Mouse (Mus musculus) embryonic facial prominence, embryonic 14.5 days (tissue): ENCODE measurements at regions not wholly inside any gene's neighbourhood (a gene's known extent, or its start where the extent isn't known, plus 50 kb on each side); places are given as distances from the start of the nearest gene placed in this dataset.

Experiments used
- ATAC-seq: fragments of 200-750 bp; cut with Nextera tagmentation; 2 replicates; pipeline ENCODE4 v1.8.0; 2017; ENCODE audit warnings: low read depth, moderate number of reproducible peaks, moderate TSS enrichment
- DNase-seq: peaks from one replicate; pipeline ENCODE4 v3.0.0-alpha.2; 2015; ENCODE audit warnings: low spot score
- H3K27ac ChIP-seq: fragments of 300-500 bp; sonication (generic); replicated peaks from 2 replicates; pipeline ENCODE4 v1.5.1; 2014; ENCODE audit warnings: low read depth, mild to moderate bottlenecking, low read length, moderate library complexity
- H3K27me3 ChIP-seq: fragments of 300-500 bp; sonication (generic); replicated peaks from 2 replicates; pipeline ENCODE4 v1.6.1; 2014; ENCODE audit warnings: low read length; ENCODE audit not compliant: control insufficient read depth, insufficient read depth
- H3K36me3 ChIP-seq: fragments of 300-500 bp; sonication (generic); 2 replicates; pipeline ENCODE4 v1.6.1; 2014; ENCODE audit warnings: low read length, mixed read lengths; ENCODE audit not compliant: control insufficient read depth, insufficient read depth
- H3K4me1 ChIP-seq: fragments of 300-500 bp; sonication (generic); 2 replicates; pipeline ENCODE4 v1.6.1; 2014; ENCODE audit warnings: antibody characterized with exemption, low read length; ENCODE audit not compliant: control insufficient read depth, insufficient read depth
- H3K4me2 ChIP-seq: fragments of 300-500 bp; sonication (generic); 2 replicates; pipeline ENCODE4 v1.6.1; 2014; ENCODE audit warnings: low read depth, mild to moderate bottlenecking, low read length, moderate library complexity, mixed read lengths
- H3K4me3 ChIP-seq: fragments of 300-500 bp; sonication (generic); 2 replicates; pipeline ENCODE4 v1.5.1; 2014; ENCODE audit warnings: low read depth, mild to moderate bottlenecking, low read length
- H3K9ac ChIP-seq: fragments of 300-500 bp; sonication (generic); 2 replicates; pipeline ENCODE4 v1.6.1; 2014; ENCODE audit warnings: low read depth, mild to moderate bottlenecking, low read length, moderate library complexity, mixed read lengths
- H3K9me3 ChIP-seq: fragments of 300-500 bp; sonication (generic); 2 replicates; pipeline ENCODE4 v1.6.1; 2016; ENCODE audit warnings: low read length; ENCODE audit not compliant: control insufficient read depth
- WGBS: fragments of 180-500 bp; shearing (Covaris S2); extraction: QIAGEN DNeasy Blood & Tissue Kit; methylation state at CpG from one replicate; pipeline ENCODE4 v1.1.7; 2014; 5-methylcytosine and 5-hydroxymethylcytosine counted together

GRCm38 (mm10) chr2:107552569-107552968, 262.1 kb downstream of the Kcna4 start:
- no peak overlapping the region for H3K4me3 ChIP-seq
- DNase-seq = no peak
- no peaks in the 10 kb centered on the region for H3K36me3 ChIP-seq
- no peaks in the 10 kb centered on the region for H3K27me3 ChIP-seq
- H3K27ac ChIP-seq = no peak overlapping the region
- no peaks in the 10 kb centered on the region for H3K4me1 ChIP-seq
- no peak overlapping the region for H3K9ac ChIP-seq
- no peak for ATAC-seq
- 68% methylated on average over 1 of the region's 1 CpGs for WGBS
- no peaks in the 10 kb centered on the region for H3K9me3 ChIP-seq
- no peak overlapping the region for H3K4me2 ChIP-seq

- Histone ChIP-seq H3K4me3 (no peak overlapping the region), H3K9ac (no peak overlapping the region), H3K27ac (no peak overlapping the region), H3K9me3 (no peaks in the 10 kb centered on the region), H3K36me3 (no peaks in the 10 kb centered on the region), H3K4me1 (no peaks in the 10 kb centered on the region), H3K27me3 (no peaks in the 10 kb centered on the region), H3K4me2 (no peak overlapping the region)
- ATAC-seq = no peak
- no peak for DNase-seq
- 74% methylated on average over 3 of the region's 3 CpGs for WGBS
These were observed 265.8 kb downstream of the Kcna4 start for GRCm38 (mm10) chr2:107556239-107556638.

GRCm38 (mm10) chr2:107569618-107570017, 279.2 kb downstream of the Kcna4 start:
- Histone ChIP-seq H3K9ac (no peak overlapping the region), H3K4me3 (no peak overlapping the region), H3K4me2 (no peak overlapping the region), H3K27ac (no peak overlapping the region), H3K9me3 (no peaks in the 10 kb centered on the region), H3K4me1 (no peaks in the 10 kb centered on the region), H3K27me3 (no peaks in the 10 kb centered on the region), H3K36me3 (no peaks in the 10 kb centered on the region)
- 78% methylated on average over 2 of the region's 2 CpGs for WGBS
- DNase-seq (no peak), ATAC-seq (no peak)

- DNase-seq (no peak), ATAC-seq (no peak)
- no peaks in the 10 kb centered on the region for H3K36me3 ChIP-seq
- H3K4me3 ChIP-seq = no peak overlapping the region
- H3K9me3 ChIP-seq = no peaks in the 10 kb centered on the region
- H3K4me2 ChIP-seq = no peak overlapping the region
- H3K9ac ChIP-seq = no peak overlapping the region
- no peaks in the 10 kb centered on the region for H3K4me1 ChIP-seq
- H3K27me3 ChIP-seq = no peaks in the 10 kb centered on the region
- 47% methylated on average over 5 of the region's 5 CpGs for WGBS
- H3K27ac ChIP-seq = no peak overlapping the region
These were observed 319.6 kb downstream of the Kcna4 start for GRCm38 (mm10) chr2:107609872-107610559.

- H3K4me2 ChIP-seq = no peak overlapping the region
- DNase-seq = no peak
- 69% methylated on average over 5 of the region's 5 CpGs for WGBS
- H3K36me3 ChIP-seq = no peaks in the 10 kb centered on the region
- no peak for ATAC-seq
- H3K9me3 ChIP-seq = no peaks in the 10 kb centered on the region
- no peaks in the 10 kb centered on the region for H3K4me1 ChIP-seq
- H3K9ac ChIP-seq = no peak overlapping the region
- H3K27me3 ChIP-seq = no peaks in the 10 kb centered on the region
- no peak overlapping the region for H3K4me3 ChIP-seq
- H3K27ac ChIP-seq = no peak overlapping the region
These were observed 321.4 kb downstream of the Kcna4 start for GRCm38 (mm10) chr2:107611811-107612210.

- Histone ChIP-seq H3K9ac (no peak overlapping the region), H3K4me1 (no peaks in the 10 kb centered on the region)
- WGBS = 28% methylated on average over 2 of the region's 2 CpGs
These were observed 321.8 kb downstream of the Kcna4 start for GRCm38 (mm10) chr2:107612221-107612620.

GRCm38 (mm10) chr2:107614715-107615114, 324.3 kb downstream of the Kcna4 start:
- 54% methylated on average over 3 of the region's 3 CpGs for WGBS

More at GRCm38 (mm10) chr2:107612221-107612620, 321.8 kb downstream of the Kcna4 start:
- Histone ChIP-seq H3K4me2 (no peak overlapping the region), H3K36me3 (no peaks in the 10 kb centered on the region), H3K9me3 (no peaks in the 10 kb centered on the region), H3K4me3 (no peak overlapping the region), H3K27me3 (no peaks in the 10 kb centered on the region), H3K27ac (no peak overlapping the region)
- no peak for ATAC-seq
- no peak for DNase-seq

GRCm38 (mm10) chr2:107627458-107627857, 337.0 kb downstream of the Kcna4 start:
- H3K9me3 ChIP-seq = no peaks in the 10 kb centered on the region
- H3K36me3 ChIP-seq = no peaks in the 10 kb centered on the region
- H3K27ac ChIP-seq = no peak overlapping the region
- ATAC-seq (no peak), DNase-seq (no peak)
- H3K4me2 ChIP-seq = no peak overlapping the region
- H3K4me1 ChIP-seq = no peaks in the 10 kb centered on the region
- no peak overlapping the region for H3K4me3 ChIP-seq
- no peak overlapping the region for H3K9ac ChIP-seq
- H3K27me3 ChIP-seq = no peaks in the 10 kb centered on the region

More at GRCm38 (mm10) chr2:107614715-107615114, 324.3 kb downstream of the Kcna4 start:
- H3K4me2 ChIP-seq = no peak overlapping the region
- H3K4me1 ChIP-seq = no peaks in the 10 kb centered on the region
- H3K36me3 ChIP-seq = no peaks in the 10 kb centered on the region
- ATAC-seq (no peak), DNase-seq (no peak)
- no peaks in the 10 kb centered on the region for H3K9me3 ChIP-seq
- no peaks in the 10 kb centered on the region for H3K27me3 ChIP-seq
- H3K4me3 ChIP-seq = no peak overlapping the region
- no peak overlapping the region for H3K27ac ChIP-seq
- H3K9ac ChIP-seq = no peak overlapping the region

GRCm38 (mm10) chr2:107659176-107659575, 368.7 kb downstream of the Kcna4 start:
- no peaks in the 10 kb centered on the region for H3K9me3 ChIP-seq
- no peak overlapping the region for H3K27ac ChIP-seq
- DNase-seq (no peak), ATAC-seq (no peak)
- no peaks in the 10 kb centered on the region for H3K36me3 ChIP-seq
- no peak overlapping the region for H3K9ac ChIP-seq
- no peak overlapping the region for H3K4me2 ChIP-seq
- H3K27me3 ChIP-seq = no peaks in the 10 kb centered on the region
- H3K4me1 ChIP-seq = no peaks in the 10 kb centered on the region
- no peak overlapping the region for H3K4me3 ChIP-seq
